Mouse (Mus musculus) forebrain, embryonic 14.5 days (tissue): ENCODE measurements around the gene Nudt14. TPM values are rescaled to one million over a fixed set of nuclear protein-coding genes. Genes with fewer than 3 reads are reported as not detected.

Experiments used
- ATAC-seq: fragments of 200-750 bp; cut with Nextera tagmentation; 2 replicates; pipeline ENCODE4 v1.8.0; 2017; ENCODE audit warnings: mild to moderate bottlenecking, moderate library complexity
- DNase-seq: peaks from one replicate; pipeline ENCODE4 v3.0.0-alpha.2; 2015; ENCODE audit warnings: low spot score
- H3K27ac ChIP-seq: fragments of 300-500 bp; sonication (generic); 2 replicates; pipeline ENCODE4 v1.5.1; 2014; ENCODE audit warnings: low read depth, mild to moderate bottlenecking, control low read depth, low read length, moderate library complexity
- H3K27me3 ChIP-seq: fragments of 300-500 bp; sonication (generic); replicated peaks from 2 replicates; pipeline ENCODE4 v1.6.1; 2014; ENCODE audit warnings: low read length, control low read depth, mixed read lengths; ENCODE audit not compliant: control insufficient read depth, insufficient read depth
- H3K36me3 ChIP-seq: fragments of 300-500 bp; sonication (generic); 2 replicates; pipeline ENCODE4 v1.6.1; 2014; ENCODE audit warnings: low read length, control low read depth; ENCODE audit not compliant: control insufficient read depth, insufficient read depth
- H3K4me1 ChIP-seq: fragments of 300-500 bp; sonication (generic); 2 replicates; pipeline ENCODE4 v1.6.1; 2014; ENCODE audit warnings: antibody characterized with exemption, low read length, control low read depth; ENCODE audit not compliant: control insufficient read depth, insufficient read depth
- H3K4me2 ChIP-seq: fragments of 300-500 bp; sonication (generic); 2 replicates; pipeline ENCODE4 v1.6.1; 2014; ENCODE audit warnings: mild to moderate bottlenecking, control low read depth, low read length
- H3K4me3 ChIP-seq: fragments of 300-500 bp; sonication (generic); 2 replicates; pipeline ENCODE4 v1.5.1; 2014; ENCODE audit warnings: low read depth, low read length, control low read depth
- H3K9ac ChIP-seq: fragments of 300-500 bp; sonication (generic); 2 replicates; pipeline ENCODE4 v1.6.1; 2014; ENCODE audit warnings: mild to moderate bottlenecking, low read length, control low read depth, moderate library complexity
- H3K9me3 ChIP-seq: fragments of 300-500 bp; sonication (generic); replicated peaks from 2 replicates; pipeline ENCODE4 v1.6.1; 2016; ENCODE audit warnings: low read length, control low read depth, mixed read lengths; ENCODE audit not compliant: control insufficient read depth
- WGBS: fragments of 180-500 bp; shearing (Covaris S2); extraction: QIAGEN DNeasy Blood & Tissue Kit; methylation state at CpG from one replicate; pipeline ENCODE4 v1.1.7; 2014; 5-methylcytosine and 5-hydroxymethylcytosine counted together
- polyA plus RNA-seq: library from polyadenylated mRNA; unstranded; fragments of >200 nt; fragmentation: Nextera tagmentation; extraction: Ambion mirVana; gene quantifications from 2 replicates; pipeline ENCODE4 v1.2.1, GENCODE M21; 2014

The Nudt14 gene
- polyA plus RNA-seq, 1 experiment from 2014 or later = 75.9 TPM

- WGBS = 79% methylated on average over 9 of the region's 9 CpGs
- no peak for ATAC-seq
These were observed 1.2 kb downstream of the Nudt14 start for GRCm38 (mm10) chr12:112940710-112941109.

GRCm38 (mm10) chr12:112940238-112940637, 1.7 kb downstream of the Nudt14 start:
- Histone ChIP-seq H3K27ac (no peak overlapping the region), H3K9me3 (no peaks in the 10 kb centered on the region), H3K27me3 (no peaks in the 10 kb centered on the region), H3K9ac (no peak overlapping the region), H3K4me1 (0 out of 2 replicates have a peak, but pooled peaks cover 9% of the 10 kb centered on the region), H3K4me2 (no peak overlapping the region), H3K36me3 (no peaks in the 10 kb centered on the region), H3K4me3 (no peak overlapping the region)
- WGBS = 87% methylated on average over 4 of the region's 4 CpGs
- no peak for DNase-seq
- no peak for ATAC-seq

More at GRCm38 (mm10) chr12:112940710-112941109, 1.2 kb downstream of the Nudt14 start:
- Histone ChIP-seq H3K27ac (no peak overlapping the region), H3K36me3 (no peaks in the 10 kb centered on the region), H3K9me3 (no peaks in the 10 kb centered on the region), H3K27me3 (no peaks in the 10 kb centered on the region), H3K4me3 (no peak overlapping the region), H3K4me1 (0 out of 2 replicates have a peak, but pooled peaks cover 9% of the 10 kb centered on the region), H3K9ac (no peak overlapping the region), H3K4me2 (no peak overlapping the region)
- no peak for DNase-seq

GRCm38 (mm10) chr12:112938873-112939565, 2.9 kb downstream of the Nudt14 start:
- no peak for DNase-seq

GRCm38 (mm10) chr12:112938366-112938765, 3.6 kb downstream of the Nudt14 start:
- no peak for DNase-seq
- Histone ChIP-seq H3K4me1 (0 out of 2 replicates have a peak, but pooled peaks cover 9% of the 10 kb centered on the region), H3K36me3 (no peaks in the 10 kb centered on the region), H3K9ac (no peak overlapping the region), H3K4me2 (no peak overlapping the region), H3K4me3 (no peak overlapping the region), H3K27me3 (no peaks in the 10 kb centered on the region), H3K27ac (no peak overlapping the region), H3K9me3 (no peaks in the 10 kb centered on the region)
- ATAC-seq = no peak
- 84% methylated on average over 10 of the region's 10 CpGs for WGBS

More at GRCm38 (mm10) chr12:112938873-112939565, 2.9 kb downstream of the Nudt14 start:
- 0 out of 2 replicates have a peak, but pooled peaks cover 9% of the 10 kb centered on the region for H3K4me1 ChIP-seq
- H3K4me2 ChIP-seq = no peak overlapping the region
- no peak for ATAC-seq
- no peaks in the 10 kb centered on the region for H3K27me3 ChIP-seq
- no peak overlapping the region for H3K9ac ChIP-seq
- H3K27ac ChIP-seq = no peak overlapping the region
- no peaks in the 10 kb centered on the region for H3K36me3 ChIP-seq
- H3K4me3 ChIP-seq = no peak overlapping the region
- 62% methylated on average over 10 of the region's 10 CpGs for WGBS
- H3K9me3 ChIP-seq = no peaks in the 10 kb centered on the region

- H3K9ac ChIP-seq = no peak overlapping the region
- 58% methylated on average over 9 of the region's 9 CpGs for WGBS
- H3K4me1 ChIP-seq = 0 out of 2 replicates have a peak, but pooled peaks cover 9% of the 10 kb centered on the region
- no peak overlapping the region for H3K27ac ChIP-seq
- H3K4me3 ChIP-seq = no peak overlapping the region
- no peak for DNase-seq
- H3K9me3 ChIP-seq = no peaks in the 10 kb centered on the region
- no peak overlapping the region for H3K4me2 ChIP-seq
- no peaks in the 10 kb centered on the region for H3K27me3 ChIP-seq
- H3K36me3 ChIP-seq = no peaks in the 10 kb centered on the region
- ATAC-seq = no peak
These were observed 4.0 kb downstream of the Nudt14 start for GRCm38 (mm10) chr12:112937906-112938305.

- H3K36me3 ChIP-seq = no peaks in the 10 kb centered on the region
- WGBS = 76% methylated on average over 7 of the region's 7 CpGs
- no peak overlapping the region for H3K4me2 ChIP-seq
- H3K9me3 ChIP-seq = no peaks in the 10 kb centered on the region
- no peak for ATAC-seq
- no peak for DNase-seq
- peaks cover 37% of the 10 kb centered on the region for H3K27me3 ChIP-seq
- H3K4me1 ChIP-seq = peaks cover 8% of the 10 kb centered on the region
- H3K27ac ChIP-seq = no peak overlapping the region
- H3K9ac ChIP-seq = no peak overlapping the region
- H3K4me3 ChIP-seq = no peak overlapping the region
These were observed 9.3 kb downstream of the Nudt14 start for GRCm38 (mm10) chr12:112932647-112933046.

DNA sequence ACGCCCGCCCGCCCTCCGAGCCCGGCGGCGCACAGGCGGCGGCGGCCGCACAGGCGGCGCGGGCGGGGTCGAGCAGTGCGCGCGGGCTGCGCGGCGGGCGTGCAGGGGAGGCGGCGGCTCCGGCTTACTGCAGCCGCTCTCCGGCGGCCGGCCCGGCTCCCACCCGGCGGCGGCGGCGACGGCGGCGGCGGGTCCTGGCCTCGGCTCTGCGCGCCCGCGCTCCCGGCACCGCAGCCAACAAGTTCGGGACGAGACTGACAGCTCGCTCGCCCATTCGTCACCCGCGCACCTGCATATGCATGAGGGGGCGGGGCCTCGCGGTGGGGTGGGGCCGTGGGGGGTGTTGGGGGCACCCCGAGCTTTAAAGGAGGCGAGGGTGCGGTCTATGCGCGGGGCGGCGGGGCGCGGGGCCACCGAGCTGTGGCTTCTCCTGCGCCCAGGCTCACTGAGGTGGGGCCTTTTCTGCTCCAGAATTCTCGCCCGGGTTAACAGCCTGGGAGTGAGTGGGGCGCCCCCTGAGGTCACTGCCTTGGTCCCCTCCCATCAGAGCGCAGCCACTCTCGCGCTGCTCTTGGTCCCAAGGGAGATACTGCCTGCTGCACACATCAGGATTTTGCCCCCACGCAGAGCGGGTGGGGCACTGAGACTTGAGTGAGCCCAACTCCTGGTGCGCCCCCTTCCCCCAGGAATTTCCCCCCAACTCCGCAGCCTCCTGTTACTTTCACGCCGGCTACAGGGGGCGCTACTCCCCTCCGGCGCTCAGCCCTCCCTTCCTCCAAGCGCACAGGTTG, 12.2 kb downstream of the Nudt14 start, which contains the start of gene Jag2:
Gene Jag2 (minus strand): TSS at position 215 of the 791 bp plus-strand sequence.
- H3K36me3 ChIP-seq = no peaks in the 10 kb centered on the region
- H3K27ac ChIP-seq = peak within 1 kb of the TSS; percentile 65
- peak within 1 kb of the TSS; percentile 75 for H3K4me2 ChIP-seq
- no peaks in the 10 kb centered on the region for H3K9me3 ChIP-seq
- H3K27me3 ChIP-seq = peaks cover 41% of the 10 kb centered on the region
- H3K4me1 ChIP-seq = peaks cover 8% of the 10 kb centered on the region
- DNase-seq (peak; percentile 72), ATAC-seq (peak; percentile 61)
- H3K4me3 ChIP-seq = peak within 1 kb of the TSS; percentile 58
- H3K9ac ChIP-seq = peak within 1 kb of the TSS; percentile 71
- WGBS = under 1% methylated on average over 61 of the region's 85 CpGs

- peak overlapping the region; percentile 65 for H3K27ac ChIP-seq
- 1% methylated on average over 82 of the region's 124 CpGs for WGBS
- peaks cover 41% of the 10 kb centered on the region for H3K27me3 ChIP-seq
- no peaks in the 10 kb centered on the region for H3K9me3 ChIP-seq
- peaks cover 8% of the 10 kb centered on the region for H3K4me1 ChIP-seq
- ATAC-seq (peak; percentile 52), DNase-seq (peak; percentile 49)
- H3K9ac ChIP-seq = peak overlapping the region; percentile 71
- H3K4me3 ChIP-seq = peak overlapping the region; percentile 58
- H3K4me2 ChIP-seq = peak overlapping the region; percentile 75
- no peaks in the 10 kb centered on the region for H3K36me3 ChIP-seq
These were observed 13.3 kb downstream of the Nudt14 start for GRCm38 (mm10) chr12:112928401-112929241.
